Mouse (Mus musculus): ENCODE results near the gene Nectin1. TPM values are rescaled to one million over a fixed set of nuclear protein-coding genes. Genes with fewer than 3 reads are reported as not detected.

Nectin1 gene
- polyA plus RNA-seq, 1 experiment, result not detected

- TF ChIP-seq CTCF (IDR thresholded peaks at IDR 0.05; ENCODE audit: insufficient read depth, low read depth, low read length) (no peak), POLR2A (IDR thresholded peaks at IDR 0.05; ENCODE audit: insufficient read depth, low read depth, low read length) (no peak)
- H3K27ac ChIP-seq (ENCODE audit: insufficient read depth, low read depth, low read length), result no peak overlapping the region
- H3K4me1 ChIP-seq (ENCODE audit: control insufficient read depth, insufficient read depth, low read length), result peaks cover 39% of the 10 kb centered on the region
- H3K4me3 ChIP-seq (ENCODE audit: insufficient read depth, low read depth, low read length), result no peak overlapping the region
- WGBS, result 74% methylated on average over 8 of the region's 8 CpGs
Observed at GRCm38 (mm10) chr9:43780883-43781282, 37.1 kb downstream of the Nectin1 start.

GRCm38 (mm10) chr9:43782401-43782800, 38.6 kb downstream of the Nectin1 start:
- no peak overlapping the region for H3K27ac ChIP-seq (ENCODE audit: insufficient read depth, low read depth, low read length)
- H3K4me1 ChIP-seq (ENCODE audit: control insufficient read depth, insufficient read depth, low read length), result peaks cover 45% of the 10 kb centered on the region
- no peak overlapping the region for H3K4me3 ChIP-seq (ENCODE audit: insufficient read depth, low read depth, low read length)
- 80% methylated on average over 5 of the region's 5 CpGs for WGBS
- TF ChIP-seq CTCF (IDR thresholded peaks at IDR 0.05; ENCODE audit: insufficient read depth, low read depth, low read length) (no peak), POLR2A (IDR thresholded peaks at IDR 0.05; ENCODE audit: insufficient read depth, low read depth, low read length) (no peak)

- no peak overlapping the region for H3K4me3 ChIP-seq (ENCODE audit: insufficient read depth, low read depth, low read length)
- 67% methylated on average over 3 of the region's 3 CpGs for WGBS
- TF ChIP-seq POLR2A (IDR thresholded peaks at IDR 0.05; ENCODE audit: insufficient read depth, low read depth, low read length), result no peak
- TF ChIP-seq CTCF (IDR thresholded peaks at IDR 0.05; ENCODE audit: insufficient read depth, low read depth, low read length), result no peak
- peaks cover 45% of the 10 kb centered on the region for H3K4me1 ChIP-seq (ENCODE audit: control insufficient read depth, insufficient read depth, low read length)
- no peak overlapping the region for H3K27ac ChIP-seq (ENCODE audit: insufficient read depth, low read depth, low read length)
Observed at GRCm38 (mm10) chr9:43783959-43784358, 40.2 kb downstream of the Nectin1 start.

GRCm38 (mm10) chr9:43784841-43785240, 41.1 kb downstream of the Nectin1 start:
- Histone ChIP-seq H3K4me1 (ENCODE audit: control insufficient read depth, insufficient read depth, low read length) (peaks cover 45% of the 10 kb centered on the region), H3K4me3 (ENCODE audit: insufficient read depth, low read depth, low read length) (no peak overlapping the region), H3K27ac (ENCODE audit: insufficient read depth, low read depth, low read length) (no peak overlapping the region)
- TF ChIP-seq POLR2A (IDR thresholded peaks at IDR 0.05; ENCODE audit: insufficient read depth, low read depth, low read length) (no peak), CTCF (IDR thresholded peaks at IDR 0.05; ENCODE audit: insufficient read depth, low read depth, low read length) (no peak)
- 90% methylated on average over 13 of the region's 13 CpGs for WGBS

GRCm38 (mm10) chr9:43787591-43787990, 43.8 kb downstream of the Nectin1 start:
- Histone ChIP-seq H3K4me3 (ENCODE audit: insufficient read depth, low read depth, low read length) (no peak overlapping the region), H3K4me1 (ENCODE audit: control insufficient read depth, insufficient read depth, low read length) (peaks cover 44% of the 10 kb centered on the region), H3K27ac (ENCODE audit: insufficient read depth, low read depth, low read length) (no peak overlapping the region)
- no peak for TF ChIP-seq POLR2A (IDR thresholded peaks at IDR 0.05; ENCODE audit: insufficient read depth, low read depth, low read length)
- no peak for TF ChIP-seq CTCF (IDR thresholded peaks at IDR 0.05; ENCODE audit: insufficient read depth, low read depth, low read length)
- 63% methylated on average over 4 of the region's 4 CpGs for WGBS

GRCm38 (mm10) chr9:43792681-43793080, 48.9 kb downstream of the Nectin1 start:
- Histone ChIP-seq H3K4me3 (ENCODE audit: insufficient read depth, low read depth, low read length) (no peak overlapping the region), H3K27ac (ENCODE audit: insufficient read depth, low read depth, low read length) (no peak overlapping the region), H3K4me1 (ENCODE audit: control insufficient read depth, insufficient read depth, low read length) (peaks cover 23% of the 10 kb centered on the region)
- no peak for TF ChIP-seq POLR2A (IDR thresholded peaks at IDR 0.05; ENCODE audit: insufficient read depth, low read depth, low read length)
- no peak for TF ChIP-seq CTCF (IDR thresholded peaks at IDR 0.05; ENCODE audit: insufficient read depth, low read depth, low read length)
- WGBS, result 53% methylated on average over 9 of the region's 9 CpGs

- 75% methylated on average over 3 of the region's 3 CpGs for WGBS
- Histone ChIP-seq H3K27ac (ENCODE audit: insufficient read depth, low read depth, low read length) (no peak overlapping the region), H3K4me3 (ENCODE audit: insufficient read depth, low read depth, low read length) (no peak overlapping the region), H3K4me1 (ENCODE audit: control insufficient read depth, insufficient read depth, low read length) (peaks cover 20% of the 10 kb centered on the region)
- TF ChIP-seq CTCF (IDR thresholded peaks at IDR 0.05; ENCODE audit: insufficient read depth, low read depth, low read length), result no peak
Observed at GRCm38 (mm10) chr9:43793411-43793810, 49.6 kb downstream of the Nectin1 start.

- no peak overlapping the region for H3K27ac ChIP-seq (ENCODE audit: insufficient read depth, low read depth, low read length)
- TF ChIP-seq POLR2A (IDR thresholded peaks at IDR 0.05; ENCODE audit: insufficient read depth, low read depth, low read length), result no peak
- TF ChIP-seq CTCF (IDR thresholded peaks at IDR 0.05; ENCODE audit: insufficient read depth, low read depth, low read length), result no peak
- 87% methylated on average over 3 of the region's 3 CpGs for WGBS
- peaks cover 20% of the 10 kb centered on the region for H3K4me1 ChIP-seq (ENCODE audit: control insufficient read depth, insufficient read depth, low read length)
- no peak overlapping the region for H3K4me3 ChIP-seq (ENCODE audit: insufficient read depth, low read depth, low read length)
Observed at GRCm38 (mm10) chr9:43796031-43796430, 52.2 kb downstream of the Nectin1 start.

GRCm38 (mm10) chr9:43796841-43797740, 53.3 kb downstream of the Nectin1 start:
- 83% methylated on average over 11 of the region's 11 CpGs for WGBS
- no peak for TF ChIP-seq POLR2A (IDR thresholded peaks at IDR 0.05; ENCODE audit: insufficient read depth, low read depth, low read length)
- TF ChIP-seq CTCF (IDR thresholded peaks at IDR 0.05; ENCODE audit: insufficient read depth, low read depth, low read length), result no peak
- no peak overlapping the region for H3K27ac ChIP-seq (ENCODE audit: insufficient read depth, low read depth, low read length)
- no peak overlapping the region for H3K4me3 ChIP-seq (ENCODE audit: insufficient read depth, low read depth, low read length)
- peaks cover 14% of the 10 kb centered on the region for H3K4me1 ChIP-seq (ENCODE audit: control insufficient read depth, insufficient read depth, low read length)

Data from olfactory bulb, adult 2 months (tissue).